Mouse (Mus musculus) brain, embryonic 14.5 days (tissue): ENCODE data around the gene Wfdc3. TPM values are rescaled to one million over a fixed set of nuclear protein-coding genes. Genes with fewer than 3 reads are reported as not detected.

Source experiments
- DNase-seq: peaks from one replicate; pipeline ENCODE4 v3.0.0-alpha.2; 2011; ENCODE audit warnings: low read depth
- CTCF ChIP-seq: fragments of 200-500 bp; IDR thresholded peaks from 2 replicates; pipeline ENCODE4 v1.5.1; 2012; ENCODE audit warnings: inconsistent platforms, mild to moderate bottlenecking, moderate library complexity, borderline replicate concordance; ENCODE audit not compliant: insufficient read depth, insufficient read length; ENCODE audit errors: extremely low read depth
- POLR2A ChIP-seq: fragments of 200-500 bp; IDR thresholded peaks from 2 replicates; pipeline ENCODE4 v1.6.1; 2012; ENCODE audit warnings: mild to moderate bottlenecking, inconsistent platforms, borderline replicate concordance; ENCODE audit not compliant: poor library complexity, insufficient read depth, insufficient read length, severe bottlenecking; ENCODE audit errors: extremely low read depth
- polyA plus RNA-seq: library from polyadenylated mRNA; depleted of rRNA; stranded (reverse); fragments of >200 nt; gene quantifications from 2 replicates; pipeline ENCODE4 v1.2.3, GENCODE M21; 2012

Wfdc3 gene
- polyA plus RNA-seq, 1 experiment = 0.94 TPM

- TF ChIP-seq CTCF (no peak), POLR2A (no peak)
- DNase-seq = no peak
Measured at GRCm38 (mm10) chr2:164771123-164771522, 25.4 kb upstream of the Wfdc3 start.

- TF ChIP-seq CTCF = no peak
- no peak for TF ChIP-seq POLR2A
- DNase-seq = no peak
Measured at GRCm38 (mm10) chr2:164770279-164770678, 24.5 kb upstream of the Wfdc3 start.

- TF ChIP-seq POLR2A = no peak
- TF ChIP-seq CTCF = peak; percentile 30; the same call in 1 of the 2 replicates
Measured at GRCm38 (mm10) chr2:164769258-164770037, 23.7 kb upstream of the Wfdc3 start, which contains the start of gene Ube2c. Gene Ube2c, plus strand, starts transcription at chr2:164769898.

GRCm38 (mm10) chr2:164767812-164768540, 22.2 kb upstream of the Wfdc3 start:
- TF ChIP-seq CTCF = no peak
- no peak for TF ChIP-seq POLR2A
- DNase-seq = no peak

More at GRCm38 (mm10) chr2:164769258-164770037, 23.7 kb upstream of the Wfdc3 start, which contains the start of gene Ube2c:
- DNase-seq = peak; percentile 100

- TF ChIP-seq POLR2A = no peak
- TF ChIP-seq CTCF = no peak
- no peak for DNase-seq
Measured at GRCm38 (mm10) chr2:164765841-164766240, 20.1 kb upstream of the Wfdc3 start.

- no peak for DNase-seq
- TF ChIP-seq POLR2A (no peak), CTCF (no peak)
Measured at GRCm38 (mm10) chr2:164762593-164762992, 16.9 kb upstream of the Wfdc3 start.

- no peak for TF ChIP-seq POLR2A
- no peak for TF ChIP-seq CTCF
- DNase-seq = no peak
Measured at GRCm38 (mm10) chr2:164761971-164762370, 16.2 kb upstream of the Wfdc3 start.

- TF ChIP-seq POLR2A (no peak), CTCF (no peak)
- no peak for DNase-seq
Measured at GRCm38 (mm10) chr2:164761502-164761901, 15.8 kb upstream of the Wfdc3 start.

GRCm38 (mm10) chr2:164760059-164760833, 14.5 kb upstream of the Wfdc3 start:
- TF ChIP-seq POLR2A (no peak), CTCF (no peak)
- no peak for DNase-seq

- no peak for DNase-seq
- TF ChIP-seq CTCF (no peak), POLR2A (no peak)
Measured at GRCm38 (mm10) chr2:164758692-164759091, 13.0 kb upstream of the Wfdc3 start.

GRCm38 (mm10) chr2:164757841-164758240, 12.1 kb upstream of the Wfdc3 start:
- no peak for TF ChIP-seq POLR2A
- no peak for TF ChIP-seq CTCF
- no peak for DNase-seq
